Mouse (Mus musculus) c-Kit-negative CD71-positive TER-119-positive erythroid progenitor cells, embryonic 14.5 days (primary cell): ENCODE results near the gene Vwf.

Experiments used
- DNase-seq: peaks from one replicate; pipeline ENCODE4 v3.0.0-alpha.2; 2013; ENCODE audit warnings: low read depth, low spot score

Gene Vwf

DNA sequence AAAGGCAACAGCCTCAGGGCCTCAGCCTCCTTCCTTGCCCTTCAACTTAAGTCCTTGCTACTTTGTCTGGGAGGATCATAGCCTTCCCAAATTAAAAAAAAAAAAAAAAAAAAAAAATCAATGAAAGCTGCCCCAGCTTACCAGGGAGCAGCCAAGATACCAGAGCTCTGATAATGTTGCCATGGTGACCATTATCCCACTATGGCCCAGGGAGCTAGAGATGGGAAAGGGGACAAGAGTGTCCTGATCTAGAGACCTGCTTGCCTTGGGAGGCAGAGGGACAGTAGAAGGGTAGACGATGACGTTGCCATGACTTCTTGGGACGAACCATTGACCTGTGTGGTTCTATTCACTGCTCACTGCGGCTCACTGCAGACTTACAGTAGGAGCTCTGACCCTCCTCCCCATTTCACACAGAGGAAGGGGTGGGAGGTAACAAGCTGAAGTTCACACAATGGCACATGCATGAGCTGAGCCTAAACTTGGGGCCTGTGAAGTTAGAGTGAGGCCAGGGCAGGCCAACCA lies 39.5 kb downstream of the Vwf start:
- DNase-seq = no peak

DNA sequence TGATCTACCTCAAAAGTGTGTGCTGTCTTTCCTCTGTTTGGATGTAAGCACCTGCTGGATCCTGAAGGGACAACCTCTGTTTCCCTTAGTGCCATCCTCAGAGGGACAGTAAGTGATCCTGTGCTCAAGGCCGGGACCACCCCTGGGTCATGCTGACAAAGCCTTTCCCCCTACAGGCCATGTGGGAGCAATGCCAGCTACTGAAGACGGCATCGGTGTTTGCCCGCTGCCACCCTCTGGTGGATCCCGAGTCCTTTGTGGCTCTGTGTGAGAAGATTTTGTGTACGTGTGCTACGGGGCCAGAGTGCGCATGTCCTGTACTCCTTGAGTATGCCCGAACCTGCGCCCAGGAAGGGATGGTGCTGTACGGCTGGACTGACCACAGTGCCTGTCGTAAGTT lies 41.7 kb downstream of the Vwf start:
- no peak for DNase-seq

DNA sequence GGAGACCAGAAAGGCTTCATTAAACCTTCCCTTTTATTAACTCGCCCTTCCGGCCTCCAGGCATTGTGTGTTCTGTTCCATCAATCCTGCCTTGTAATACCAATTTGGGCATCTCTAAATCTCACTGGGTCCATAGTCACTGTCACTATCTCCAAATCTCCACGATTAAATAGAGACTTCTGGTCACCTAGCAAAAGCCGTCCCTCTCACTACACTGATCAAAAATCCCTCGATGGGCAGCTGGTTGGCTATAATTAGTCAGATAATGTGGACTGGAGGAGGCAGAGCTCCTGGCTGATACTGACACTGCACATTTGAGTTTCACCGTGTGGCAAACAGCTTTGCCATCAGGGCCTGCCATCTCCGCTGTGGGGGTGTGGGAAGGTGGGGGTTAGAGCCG lies 42.5 kb downstream of the Vwf start:
- DNase-seq = no peak

DNA sequence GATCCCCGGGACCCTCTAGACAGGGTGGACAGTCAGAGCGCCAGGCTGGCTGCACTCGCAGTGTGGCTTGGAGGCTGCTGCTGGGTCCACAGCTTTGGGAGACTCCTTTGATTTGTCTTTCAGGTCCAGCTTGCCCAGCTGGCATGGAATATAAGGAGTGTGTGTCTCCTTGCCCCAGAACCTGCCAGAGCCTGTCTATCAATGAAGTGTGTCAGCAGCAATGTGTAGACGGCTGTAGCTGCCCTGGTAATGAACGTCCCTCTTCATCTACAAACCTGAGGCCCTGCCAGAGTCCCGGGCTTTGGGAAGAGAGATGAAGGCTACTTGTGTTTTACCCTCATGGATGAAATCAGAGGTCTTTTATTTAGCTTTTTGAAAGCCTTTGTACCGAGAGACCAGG lies 43.5 kb downstream of the Vwf start:
- no peak for DNase-seq

DNA sequence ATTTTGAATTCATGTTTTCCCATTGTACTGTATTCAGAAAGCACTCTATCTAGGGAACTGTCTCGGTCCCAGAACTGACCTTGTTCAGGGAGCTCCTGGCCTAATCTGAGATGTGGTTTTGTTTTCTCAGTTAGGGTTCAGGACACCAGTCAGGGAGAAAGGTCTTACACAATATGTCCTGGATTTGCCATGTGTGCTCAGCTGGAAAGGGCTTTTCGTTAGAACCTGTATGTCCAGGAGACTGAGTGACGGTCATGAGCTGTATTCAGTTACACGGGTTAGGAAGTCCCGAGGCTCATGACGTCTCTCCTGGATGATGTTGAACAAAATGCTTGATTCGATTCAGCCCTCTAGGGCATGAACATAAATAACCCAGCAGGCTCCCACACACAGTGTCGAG lies 43.9 kb downstream of the Vwf start:
- DNase-seq = no peak

DNA sequence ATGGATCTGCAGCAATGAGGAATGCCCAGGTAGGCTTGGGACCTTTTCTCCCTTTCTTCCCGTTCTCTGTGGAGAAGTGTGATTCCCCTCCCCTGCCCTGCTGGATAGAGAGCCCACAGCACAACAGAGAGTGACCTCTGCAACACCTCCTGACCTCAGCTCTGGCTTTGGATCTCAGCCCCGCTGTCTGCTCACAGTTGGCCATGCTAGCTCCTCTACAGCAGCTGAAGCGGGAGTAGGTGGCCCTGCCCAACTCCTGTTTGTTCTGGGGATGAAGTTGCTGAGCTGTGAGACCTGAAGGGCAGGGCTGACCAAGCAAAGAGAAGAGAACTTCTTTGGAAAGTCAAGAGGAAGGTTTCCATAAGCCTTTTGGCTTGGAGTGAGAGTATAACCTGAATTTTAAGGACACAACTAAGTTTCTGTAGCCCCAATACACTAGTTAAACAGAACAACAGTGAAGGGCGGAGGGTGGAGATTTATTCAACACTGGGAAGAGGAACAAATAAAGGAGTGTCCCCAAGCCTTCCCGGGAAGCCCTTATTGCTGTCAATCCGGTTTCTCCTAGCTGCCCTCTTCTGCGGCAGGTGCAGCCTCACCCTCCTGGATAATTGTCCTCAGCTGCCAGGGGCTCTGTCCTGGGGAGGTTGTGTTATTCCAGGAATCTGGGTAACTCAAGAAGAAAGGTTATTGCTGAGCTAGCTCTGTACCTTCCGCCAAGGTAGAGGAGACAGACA lies 45.2 kb downstream of the Vwf start:
- no peak for DNase-seq

DNA sequence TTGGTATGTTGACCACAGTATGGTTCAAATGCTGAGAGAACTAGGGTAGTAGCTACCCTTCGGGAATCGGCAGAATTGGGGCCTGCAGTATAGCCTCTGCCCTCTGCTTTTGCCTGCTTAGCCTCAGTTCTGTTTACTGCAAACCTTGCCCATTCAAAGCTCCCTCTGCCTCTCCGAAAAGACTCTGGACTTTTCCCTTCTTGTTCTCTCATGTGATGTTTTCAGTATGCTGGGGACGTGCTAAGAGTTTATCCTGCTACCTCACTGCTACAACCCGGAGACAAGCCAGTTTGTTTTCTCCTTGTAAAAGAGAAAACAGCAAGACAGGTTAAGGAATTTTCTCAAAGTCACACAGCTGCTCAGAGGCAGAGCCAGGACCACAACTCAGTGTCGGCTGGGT lies 46.0 kb downstream of the Vwf start:
- no peak for DNase-seq

DNA sequence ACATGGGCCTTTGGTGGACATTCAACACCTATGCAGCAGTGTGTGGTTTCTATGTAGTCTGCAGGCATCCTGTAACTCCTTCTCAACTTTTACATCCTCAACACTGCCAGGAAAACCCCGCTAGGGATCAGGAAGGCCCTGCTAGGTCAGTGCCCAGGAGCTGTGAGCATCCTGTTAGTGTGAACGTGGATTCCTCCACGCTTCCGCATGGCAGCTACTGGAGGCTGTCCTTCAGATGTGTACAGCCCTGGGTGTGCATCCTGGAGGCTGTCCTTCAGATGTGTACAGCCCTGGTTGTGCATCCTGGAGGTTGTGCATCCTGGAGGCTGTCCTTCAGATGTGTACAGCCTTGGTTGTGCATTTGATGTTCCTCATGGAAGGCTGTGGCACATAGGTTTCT lies 47.7 kb downstream of the Vwf start:
- no peak for DNase-seq

DNA sequence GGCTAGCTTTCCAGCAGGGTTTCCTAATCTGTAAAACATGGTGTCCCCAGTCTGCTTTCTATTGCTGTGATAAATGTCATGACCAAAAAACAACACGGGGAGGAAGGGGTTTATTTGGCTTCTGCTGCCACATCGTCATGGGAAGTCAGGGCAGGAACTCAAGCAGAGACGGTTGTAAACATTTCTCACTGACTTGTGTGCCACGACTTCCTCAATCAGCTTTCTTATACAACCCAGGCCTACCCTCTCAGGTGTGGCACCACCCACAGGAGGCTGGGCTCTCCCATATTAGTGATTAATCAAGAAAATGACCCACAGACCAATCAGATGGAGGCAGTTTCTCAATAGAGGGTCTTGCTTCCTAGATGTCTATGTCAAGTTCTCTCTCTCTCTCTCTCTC lies 48.3 kb downstream of the Vwf start:
- no peak for DNase-seq

DNA sequence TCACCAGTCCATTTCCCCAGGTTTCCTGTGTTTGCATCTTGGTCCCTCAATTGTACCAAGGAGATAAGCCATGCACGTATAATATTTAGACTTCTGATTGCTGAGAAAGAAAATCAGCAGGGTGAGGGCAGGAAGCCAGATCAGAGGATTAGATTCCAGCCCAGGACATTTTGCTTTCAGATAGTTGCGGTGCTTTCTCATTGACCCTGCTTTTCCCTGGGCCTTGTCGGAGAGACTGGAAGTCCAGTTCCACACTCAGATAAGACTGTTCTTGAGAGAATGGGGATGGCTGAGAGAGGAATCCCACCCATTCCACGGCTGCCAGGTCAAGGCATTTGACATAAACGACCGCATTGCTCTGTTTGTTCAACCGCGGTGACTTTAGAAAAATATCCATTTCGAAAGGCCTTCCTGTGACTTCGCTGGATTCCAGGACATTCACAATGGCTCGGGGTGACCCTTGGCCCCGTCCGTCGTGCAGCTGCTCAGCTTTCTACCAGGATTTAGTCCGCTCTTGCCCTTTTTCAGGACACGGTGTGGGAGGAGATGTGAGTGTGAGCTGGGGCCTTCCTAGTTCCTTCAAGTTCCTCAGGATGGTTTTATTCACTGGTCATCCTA lies 50.2 kb downstream of the Vwf start:
- DNase-seq = no peak

DNA sequence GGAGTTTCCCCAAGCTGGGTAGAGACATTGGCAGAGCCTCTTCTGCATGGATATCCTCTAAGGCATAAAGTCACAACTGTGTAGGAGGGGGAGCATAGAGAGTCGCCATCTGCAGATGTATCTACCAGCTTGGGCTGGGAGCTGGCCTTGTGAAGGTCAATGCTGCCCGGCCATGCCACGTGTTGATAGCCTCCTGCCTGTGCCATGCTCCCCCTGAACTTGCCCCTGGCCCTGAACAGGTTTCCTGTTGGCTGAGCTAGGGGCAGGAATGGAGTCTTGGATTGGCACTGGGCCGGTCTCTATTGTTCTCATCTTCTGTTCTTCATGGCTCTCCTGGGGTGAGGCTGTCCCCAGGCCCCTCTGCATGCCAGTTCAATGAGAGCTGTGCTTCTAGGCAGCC lies 51.1 kb downstream of the Vwf start:
- DNase-seq = no peak

DNA sequence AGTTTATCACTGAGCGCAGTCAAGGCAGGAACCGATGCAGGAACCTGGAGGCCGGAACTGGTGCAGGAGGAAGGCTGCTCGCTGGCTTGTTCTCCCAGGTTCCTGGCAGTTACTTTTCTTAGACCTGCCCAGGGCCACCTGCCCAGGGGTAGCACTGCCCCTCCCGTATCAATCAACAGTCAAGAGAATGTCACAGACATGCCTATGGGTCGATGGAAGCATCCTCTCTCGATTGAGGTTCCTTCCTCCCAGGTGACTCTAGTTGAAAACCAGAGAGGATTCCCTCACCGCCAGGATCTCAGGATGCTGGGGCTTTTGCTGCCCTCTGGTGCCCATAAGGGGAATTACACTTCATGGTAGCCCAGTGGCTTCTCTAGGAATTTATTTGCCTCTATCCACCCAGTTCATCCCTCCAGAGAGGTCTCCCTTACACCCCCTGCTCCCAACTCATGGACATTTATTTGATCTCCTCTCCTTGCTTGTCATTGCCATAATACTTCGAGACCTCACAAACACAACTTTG lies 53.5 kb downstream of the Vwf start:
- DNase-seq = peak; percentile 58

DNA sequence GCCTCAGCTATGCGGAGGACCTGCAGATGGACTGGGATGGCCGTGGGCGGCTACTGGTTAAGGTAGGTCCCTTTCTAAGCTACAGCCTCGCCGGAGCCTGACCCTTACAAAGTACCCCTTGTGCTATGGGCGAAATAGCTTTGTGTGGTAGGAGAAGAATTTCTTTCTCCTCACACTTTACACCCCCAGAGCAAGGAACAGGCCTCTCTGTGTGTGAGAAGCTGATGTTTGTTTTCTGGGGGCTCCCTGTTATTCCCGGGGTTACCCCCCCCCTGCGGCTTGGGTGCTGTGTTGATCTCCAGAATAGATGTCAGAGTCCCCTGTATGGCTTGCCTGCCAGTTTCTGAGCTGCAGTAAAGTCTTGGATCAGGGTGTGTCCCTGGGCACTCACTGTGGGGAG lies 54.1 kb downstream of the Vwf start:
- no peak for DNase-seq

DNA sequence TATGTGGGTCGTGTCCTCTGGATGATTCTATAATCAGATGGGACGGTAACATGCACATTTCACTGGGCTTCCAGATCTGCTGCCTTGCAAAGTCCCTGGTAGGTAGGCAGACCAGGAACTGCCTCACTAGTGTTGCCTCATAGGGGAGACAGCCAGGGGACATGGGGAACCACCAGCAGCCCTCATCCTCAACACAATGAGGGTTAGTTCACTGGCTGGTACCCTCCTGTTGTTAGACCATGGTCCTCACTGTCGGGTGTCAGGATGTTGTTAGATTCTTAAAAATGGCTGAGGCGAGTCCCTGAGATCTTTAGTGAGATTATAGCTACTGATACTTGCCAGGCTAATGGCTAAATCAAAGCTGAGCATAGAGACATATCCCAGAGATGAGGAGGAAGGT lies 54.6 kb downstream of the Vwf start:
- no peak for DNase-seq

DNA sequence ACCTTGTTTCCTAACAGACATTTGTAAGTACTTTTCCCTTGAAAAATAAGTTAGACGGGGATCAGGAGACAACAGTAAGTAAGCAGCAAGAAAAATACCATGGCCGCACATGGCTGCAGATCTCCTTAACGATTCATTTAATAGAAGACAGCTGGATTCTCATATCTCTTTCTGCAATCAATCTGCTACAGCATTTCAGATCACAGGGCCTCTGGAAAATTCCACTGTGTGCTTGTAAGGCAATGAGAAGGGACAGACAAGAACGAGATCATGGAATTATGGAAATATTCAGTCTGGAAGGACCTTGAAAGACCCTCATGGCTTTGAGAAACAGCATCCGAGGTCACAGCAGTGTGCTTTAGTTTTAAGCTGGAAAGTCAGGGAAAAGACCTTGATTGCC lies 55.2 kb downstream of the Vwf start:
- DNase-seq = no peak

DNA sequence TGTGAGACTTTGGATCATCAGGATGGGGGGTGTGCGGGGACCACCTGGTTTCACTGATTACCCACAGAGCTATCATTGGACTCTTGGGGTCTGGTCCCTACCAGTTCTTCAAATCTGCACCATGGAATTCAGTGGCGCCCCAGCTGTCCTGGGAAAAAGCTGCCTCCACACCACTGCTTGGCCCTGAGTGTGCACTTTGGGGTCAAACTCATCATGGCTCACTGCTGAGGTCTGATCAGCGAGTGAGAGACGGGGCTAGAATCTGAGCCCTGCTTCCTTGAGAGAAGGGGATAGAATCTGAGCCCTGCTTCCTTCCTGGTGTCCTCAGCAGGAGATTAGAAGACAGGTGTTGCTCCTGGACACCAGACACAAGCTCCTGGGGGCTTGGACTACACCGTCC lies 55.8 kb downstream of the Vwf start:
- no peak for DNase-seq

DNA sequence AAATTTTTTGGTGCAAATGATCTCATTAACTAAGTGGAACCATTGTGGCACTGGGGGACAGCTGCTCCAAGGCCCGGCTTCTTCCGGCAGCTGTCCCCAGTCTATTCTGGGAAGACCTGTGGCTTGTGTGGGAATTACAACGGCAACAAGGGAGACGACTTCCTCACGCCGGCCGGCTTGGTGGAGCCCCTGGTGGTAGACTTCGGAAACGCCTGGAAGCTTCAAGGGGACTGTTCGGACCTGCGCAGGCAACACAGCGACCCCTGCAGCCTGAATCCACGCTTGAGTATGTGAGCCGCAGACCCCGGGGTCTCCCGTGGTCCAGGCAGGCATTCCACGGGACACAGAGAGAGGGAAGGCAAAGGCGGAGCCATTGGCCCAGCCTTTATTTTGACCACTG lies 56.7 kb downstream of the Vwf start:
- DNase-seq = no peak

DNA sequence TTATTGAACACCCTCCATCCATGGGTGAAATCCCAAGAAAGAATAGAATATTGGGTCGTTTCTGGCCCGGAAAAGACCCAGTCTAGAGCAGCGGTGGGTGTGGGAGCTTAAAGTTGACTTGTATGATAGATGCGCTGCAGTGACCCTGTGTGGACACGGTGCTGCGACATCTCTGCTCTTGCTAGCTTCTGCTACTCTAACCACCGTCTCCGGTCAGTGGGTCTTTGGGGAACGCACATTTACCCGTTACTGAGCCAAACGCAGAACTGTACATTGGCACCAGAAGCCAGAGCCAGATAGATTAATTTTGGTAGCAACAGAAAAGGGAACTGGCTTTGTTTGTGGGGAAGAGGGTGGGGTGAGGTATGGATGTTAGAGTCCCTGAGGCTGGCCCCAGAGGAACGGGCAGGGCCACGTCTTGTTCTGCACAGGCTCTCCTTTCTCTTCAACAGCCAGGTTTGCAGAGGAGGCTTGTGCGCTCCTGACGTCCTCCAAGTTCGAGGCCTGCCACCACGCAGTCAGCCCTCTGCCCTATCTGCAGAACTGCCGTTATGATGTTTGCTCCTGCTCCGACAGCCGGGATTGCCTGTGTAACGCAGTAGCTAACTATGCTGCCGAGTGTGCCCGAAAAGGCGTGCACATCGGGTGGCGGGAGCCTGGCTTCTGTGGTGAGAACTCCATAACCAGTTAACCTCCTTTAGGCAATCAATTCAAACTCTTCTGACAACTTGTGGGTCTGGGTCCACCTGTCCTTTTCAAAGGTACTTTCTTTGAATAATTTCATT lies 57.3 kb downstream of the Vwf start:
- no peak for DNase-seq

DNA sequence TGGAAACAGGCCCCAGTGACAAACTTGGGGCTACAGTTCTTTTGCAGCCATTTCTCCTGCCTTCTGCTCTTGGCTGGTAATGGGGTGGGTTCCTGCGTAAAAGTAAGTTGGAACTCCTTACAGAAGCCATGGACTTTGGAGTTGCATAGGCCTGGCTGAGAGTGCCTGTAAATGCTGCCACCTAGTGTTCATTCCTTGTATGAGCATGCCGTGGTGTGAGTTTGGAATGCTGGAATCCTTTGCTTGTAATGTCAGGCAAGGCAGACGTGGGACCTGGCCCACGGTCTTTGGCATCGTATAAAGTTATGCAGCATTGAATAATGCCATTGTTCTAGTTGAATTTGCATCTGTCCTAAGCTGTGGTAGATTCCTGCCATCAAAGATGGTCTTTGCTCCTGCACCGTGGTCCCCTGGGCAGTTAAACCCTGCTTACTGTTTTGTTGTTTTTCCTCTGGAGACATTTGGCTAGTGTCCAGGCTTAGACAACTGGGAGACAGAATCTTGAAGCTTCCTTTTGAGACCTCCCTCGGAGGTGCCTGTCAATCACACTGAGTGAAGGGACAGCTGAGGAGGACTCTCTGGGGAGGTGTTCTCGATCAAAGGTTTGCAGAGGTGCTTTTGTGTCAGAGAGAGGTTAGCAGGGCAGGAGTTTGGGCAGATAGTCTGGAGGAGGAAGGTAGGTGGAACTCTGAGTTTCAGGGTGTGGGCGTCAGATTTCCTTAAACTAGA lies 58.1 kb downstream of the Vwf start:
- peak; percentile 52 for DNase-seq

DNA sequence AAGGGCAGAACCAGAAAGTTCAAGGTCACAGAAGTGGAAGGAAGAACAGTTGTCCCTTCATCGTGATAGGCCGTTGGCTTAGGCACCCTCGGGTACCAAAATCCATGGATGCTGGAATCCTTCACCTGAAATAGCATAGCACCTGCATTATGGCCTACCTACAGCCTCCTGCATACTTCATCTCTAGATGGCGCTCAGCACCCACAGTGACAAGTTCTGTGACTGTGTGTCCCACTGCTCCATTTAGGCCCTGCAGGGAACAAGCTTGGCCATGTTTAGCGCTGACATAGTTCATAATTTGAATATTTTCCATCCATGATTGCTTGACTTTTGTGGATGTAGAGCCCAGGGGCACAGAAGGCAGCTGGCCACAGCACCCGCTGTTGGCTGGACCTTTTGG lies 62.5 kb downstream of the Vwf start:
- DNase-seq = no peak

DNA sequence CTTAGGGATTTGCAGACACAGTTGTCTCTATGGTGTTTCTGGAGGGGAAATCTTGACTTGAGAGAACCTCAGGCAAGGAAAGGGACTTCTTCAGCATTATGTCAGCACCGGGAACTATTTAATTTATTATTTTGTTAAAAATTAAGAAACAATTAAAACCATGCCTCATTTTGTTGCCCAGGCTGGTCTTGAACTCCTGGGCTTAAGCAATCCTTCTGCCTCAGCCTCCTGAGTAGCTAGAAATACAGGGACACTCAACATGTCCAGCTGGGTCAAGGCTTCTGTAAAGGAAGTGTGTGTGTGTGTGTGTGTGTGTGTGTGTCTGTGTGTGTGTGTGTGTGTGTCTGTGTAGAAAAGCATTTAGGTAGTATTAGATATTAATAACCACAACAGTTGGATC lies 71.3 kb downstream of the Vwf start:
- no peak for DNase-seq

DNA sequence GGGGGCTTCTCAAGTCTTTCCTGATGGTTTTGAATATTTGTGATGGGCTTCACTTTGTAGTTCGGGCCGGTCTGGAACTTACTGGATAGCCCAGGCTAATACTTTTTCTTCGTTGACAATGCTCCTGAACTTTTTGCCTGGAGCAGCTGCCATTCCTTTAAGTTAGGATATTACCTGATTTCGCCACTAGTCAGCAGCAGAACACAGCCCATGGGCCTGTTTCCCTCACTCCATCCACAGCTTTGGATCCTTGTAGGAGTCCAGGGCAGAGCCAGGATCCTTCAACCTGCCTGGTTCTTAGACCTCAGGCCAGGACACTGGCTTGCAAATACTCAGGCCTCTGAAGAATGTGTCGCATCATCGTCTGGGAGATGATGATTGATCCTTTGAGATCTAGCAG lies 74.2 kb downstream of the Vwf start:
- DNase-seq = no peak
